In genomic region chr19:8821146-8821545, GRCm38 (mm10) we compare ENCODE assay signal across 1 mouse cellular context.
TF ChIP-seq lines count a peak whose summit lies in the region.

No protein-coding gene starts in this region.

TF ChIP-seq in MEL, 35 proteins besides CTCF, POLR2A, EP300 and RAD21:
- TF ChIP-seq POLR2AphosphoS2 (IDR thresholded peaks at IDR 0.05; ENCODE audit: low read length) (no peak), MAFK (IDR thresholded peaks at IDR 0.05; ENCODE audit: borderline replicate concordance, low read depth, low read length) (no peak)
